Mouse (Mus musculus): ENCODE data around the gene Hist1h2ad. TPM values are rescaled to one million over a fixed set of nuclear protein-coding genes. Genes with fewer than 3 reads are reported as not detected.
"Not testable (repeated sequence)": the region's sequence is repeated elsewhere in the genome, so short reads cannot be mapped to it uniquely, and the experiment has no call there.

Gene Hist1h2ad
- polyA plus RNA-seq, 1 experiment from 2014 or later, result 6.2 TPM

- under 1% methylated on average over 53 of the region's 70 CpGs for WGBS
- H3K9me3 ChIP-seq (ENCODE audit: control insufficient read depth, low read depth, low read length), result no peaks in the 10 kb centered on the region
- H3K27ac ChIP-seq (ENCODE audit: low read length), result peak within 1 kb of the TSS; percentile 97
- H3K4me2 ChIP-seq (replicated peaks; ENCODE audit: low read depth, low read length), result peak within 1 kb of the TSS; percentile 55
- peak within 1 kb of the TSS; percentile 53 for H3K4me3 ChIP-seq (ENCODE audit: low read depth, low read length)
- H3K27me3 ChIP-seq (ENCODE audit: control insufficient read depth, insufficient read depth, low read length), result no peaks in the 10 kb centered on the region
- ATAC-seq (ENCODE audit: insufficient number of reproducible peaks, insufficient read depth, low FRiP score, low read depth), result peak; percentile 77
- H3K9ac ChIP-seq (replicated peaks; ENCODE audit: low read depth, low read length), result peak within 1 kb of the TSS; percentile 70
- H3K4me1 ChIP-seq (ENCODE audit: control insufficient read depth, insufficient read depth, low read length), result peaks cover 5% of the 10 kb centered on the region
- H3K36me3 ChIP-seq (ENCODE audit: control insufficient read depth, insufficient read depth, low read length), result no peaks in the 10 kb centered on the region
Measured at GRCm38 (mm10) chr13:23530901-23531875, 43.0 kb upstream of the Hist1h2ad start, which contains the start of gene Hist1h4h. TSS of gene Hist1h4h (plus strand) at chr13:23531050.

- no peak for ATAC-seq (ENCODE audit: insufficient number of reproducible peaks, insufficient read depth, low FRiP score, low read depth)
- H3K9ac ChIP-seq (replicated peaks; ENCODE audit: low read depth, low read length), result peak overlapping the region; percentile 70
Measured at GRCm38 (mm10) chr13:23532262-23533075, 41.7 kb upstream of the Hist1h2ad start.

GRCm38 (mm10) chr13:23533560-23534367 lies 40.4 kb upstream of the Hist1h2ad start, which contains the start of gene Hist1h2af:
TSS of gene Hist1h2af (plus strand) at chr13:23533906.
- under 1% methylated on average over 24 of the region's 53 CpGs for WGBS
- Histone ChIP-seq H3K4me3 (ENCODE audit: low read depth, low read length) (peak within 1 kb of the TSS; percentile 53), H3K27ac (ENCODE audit: low read length) (peak within 1 kb of the TSS; percentile 97), H3K4me1 (ENCODE audit: control insufficient read depth, insufficient read depth, low read length) (peaks cover 10% of the 10 kb centered on the region), H3K9ac (replicated peaks; ENCODE audit: low read depth, low read length) (peak within 1 kb of the TSS; percentile 70), H3K4me2 (replicated peaks; ENCODE audit: low read depth, low read length) (peak within 1 kb of the TSS; percentile 55)
- ATAC-seq (ENCODE audit: insufficient number of reproducible peaks, insufficient read depth, low FRiP score, low read depth), result peak; percentile 54
- H3K27me3 ChIP-seq (ENCODE audit: control insufficient read depth, insufficient read depth, low read length); H3K9me3 ChIP-seq (ENCODE audit: control insufficient read depth, low read depth, low read length); H3K36me3 ChIP-seq (ENCODE audit: control insufficient read depth, insufficient read depth, low read length): not testable (repeated sequence)

More at GRCm38 (mm10) chr13:23532262-23533075, 41.7 kb upstream of the Hist1h2ad start:
- WGBS, result 16% methylated on average over 9 of the region's 9 CpGs
- H3K4me1 ChIP-seq (ENCODE audit: control insufficient read depth, insufficient read depth, low read length), result peaks cover 11% of the 10 kb centered on the region
- H3K9me3 ChIP-seq (ENCODE audit: control insufficient read depth, low read depth, low read length), result no peaks in the 10 kb centered on the region
- H3K27ac ChIP-seq (ENCODE audit: low read length), result peak overlapping the region; percentile 97
- H3K27me3 ChIP-seq (ENCODE audit: control insufficient read depth, insufficient read depth, low read length), result no peaks in the 10 kb centered on the region
- no peaks in the 10 kb centered on the region for H3K36me3 ChIP-seq (ENCODE audit: control insufficient read depth, insufficient read depth, low read length)
- H3K4me2 ChIP-seq (replicated peaks; ENCODE audit: low read depth, low read length), result peak overlapping the region; percentile 55
- peak overlapping the region; percentile 53 for H3K4me3 ChIP-seq (ENCODE audit: low read depth, low read length)

- Histone ChIP-seq H3K27me3 (ENCODE audit: control insufficient read depth, insufficient read depth, low read length) (no peaks in the 10 kb centered on the region), H3K9ac (replicated peaks; ENCODE audit: low read depth, low read length) (peak overlapping the region; percentile 67), H3K36me3 (ENCODE audit: control insufficient read depth, insufficient read depth, low read length) (no peaks in the 10 kb centered on the region), H3K27ac (ENCODE audit: low read length) (peak overlapping the region; percentile 94), H3K4me2 (replicated peaks; ENCODE audit: low read depth, low read length) (peak overlapping the region; percentile 34), H3K4me3 (ENCODE audit: low read depth, low read length) (peak overlapping the region; percentile 42), H3K9me3 (ENCODE audit: control insufficient read depth, low read depth, low read length) (no peaks in the 10 kb centered on the region), H3K4me1 (ENCODE audit: control insufficient read depth, insufficient read depth, low read length) (peaks cover 6% of the 10 kb centered on the region)
- ATAC-seq (ENCODE audit: insufficient number of reproducible peaks, insufficient read depth, low FRiP score, low read depth), result no peak
- WGBS, result under 1% methylated on average over 15 of the region's 15 CpGs
Measured at GRCm38 (mm10) chr13:23534368-23535131, 39.6 kb upstream of the Hist1h2ad start.

GRCm38 (mm10) chr13:23535137-23536075 lies 38.8 kb upstream of the Hist1h2ad start, which contains the start of gene Hist1h3g:
TSS of gene Hist1h3g (plus strand) at chr13:23535422.
- H3K4me2 ChIP-seq (replicated peaks; ENCODE audit: low read depth, low read length), result peak within 1 kb of the TSS; percentile 34
- peak within 1 kb of the TSS; percentile 94 for H3K27ac ChIP-seq (ENCODE audit: low read length)
- peak within 1 kb of the TSS; percentile 67 for H3K9ac ChIP-seq (replicated peaks; ENCODE audit: low read depth, low read length)
- not testable (repeated sequence) for H3K27me3 ChIP-seq (ENCODE audit: control insufficient read depth, insufficient read depth, low read length); H3K9me3 ChIP-seq (ENCODE audit: control insufficient read depth, low read depth, low read length); H3K4me1 ChIP-seq (ENCODE audit: control insufficient read depth, insufficient read depth, low read length); H3K36me3 ChIP-seq (ENCODE audit: control insufficient read depth, insufficient read depth, low read length)
- H3K4me3 ChIP-seq (ENCODE audit: low read depth, low read length), result peak within 1 kb of the TSS; percentile 42
- under 1% methylated on average over 36 of the region's 62 CpGs for WGBS
- ATAC-seq (ENCODE audit: insufficient number of reproducible peaks, insufficient read depth, low FRiP score, low read depth), result peak; percentile 90

GRCm38 (mm10) chr13:23536076-23536822 lies 37.9 kb upstream of the Hist1h2ad start:
- Histone ChIP-seq H3K27ac (ENCODE audit: low read length) (peak overlapping the region; percentile 94), H3K9ac (replicated peaks; ENCODE audit: low read depth, low read length) (peak overlapping the region; percentile 58), H3K9me3 (ENCODE audit: control insufficient read depth, low read depth, low read length) (no peaks in the 10 kb centered on the region), H3K4me1 (ENCODE audit: control insufficient read depth, insufficient read depth, low read length) (peaks cover 6% of the 10 kb centered on the region), H3K4me2 (replicated peaks; ENCODE audit: low read depth, low read length) (peak overlapping the region; percentile 34), H3K4me3 (ENCODE audit: low read depth, low read length) (peak overlapping the region; percentile 42), H3K27me3 (ENCODE audit: control insufficient read depth, insufficient read depth, low read length) (no peaks in the 10 kb centered on the region), H3K36me3 (ENCODE audit: control insufficient read depth, insufficient read depth, low read length) (no peaks in the 10 kb centered on the region)
- 18% methylated on average over 7 of the region's 7 CpGs for WGBS
- ATAC-seq (ENCODE audit: insufficient number of reproducible peaks, insufficient read depth, low FRiP score, low read depth), result no peak

Data from stomach, embryonic 14.5 days (tissue).